Mouse (Mus musculus): Measurements from ENCODE around the gene Nin.

DNA sequence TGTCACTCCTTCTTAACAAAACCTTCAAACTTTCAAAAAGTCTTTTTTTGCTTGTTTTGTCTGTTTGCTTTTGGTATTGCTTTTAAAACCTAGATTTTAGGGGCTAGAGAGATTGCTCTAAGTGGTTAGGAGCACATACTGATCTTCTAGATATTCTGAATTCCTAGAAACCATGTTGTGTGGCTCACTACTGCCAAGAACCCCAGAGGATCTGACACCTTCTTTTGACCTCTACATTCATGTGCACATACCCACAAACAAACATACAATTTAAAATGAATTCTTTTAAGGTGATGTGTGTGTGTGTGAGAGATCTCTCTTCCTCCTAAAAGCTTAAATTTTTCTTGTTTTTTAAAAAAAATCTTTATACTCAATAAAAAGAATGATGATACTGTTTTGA lies 87.3 kb downstream of the Nin start:
- TF ChIP-seq POLR2A (IDR thresholded peaks at IDR 0.05; ENCODE audit: low read depth, low read length) (no peak), CTCF (IDR thresholded peaks at IDR 0.05; ENCODE audit: borderline replicate concordance, insufficient read depth, low read length) (no peak)
